Mouse (Mus musculus) embryonic facial prominence, embryonic 11.5 days (tissue): ENCODE data around the gene Ms4a18. TPM values are rescaled to one million over a fixed set of nuclear protein-coding genes. Genes with fewer than 3 reads are reported as not detected.
A peak's percentile ranks its signal among the peaks of the same experiment; 100 is the strongest.

Experiments
- ATAC-seq: fragments of 200-750 bp; cut with Nextera tagmentation; replicated peaks from 2 replicates; pipeline ENCODE4 v1.8.0; 2017; ENCODE audit warnings: low read depth; ENCODE audit not compliant: insufficient number of reproducible peaks, low FRiP score, low TSS enrichment
- DNase-seq: peaks from one replicate; pipeline ENCODE4 v3.0.0-alpha.2; 2015; ENCODE audit warnings: low spot score
- H3K27ac ChIP-seq: fragments of 300-500 bp; sonication (generic); replicated peaks from 2 replicates; pipeline ENCODE4 v1.5.1; 2014; ENCODE audit warnings: mild to moderate bottlenecking, low read depth, low read length, control low read depth
- H3K27me3 ChIP-seq: fragments of 300-500 bp; sonication (generic); 2 replicates; pipeline ENCODE4 v1.6.1; 2014; ENCODE audit warnings: mild to moderate bottlenecking, low read length, moderate library complexity, mixed read lengths; ENCODE audit not compliant: control insufficient read depth, insufficient read depth
- H3K36me3 ChIP-seq: fragments of 300-500 bp; sonication (generic); replicated peaks from 2 replicates; pipeline ENCODE4 v1.6.1; 2014; ENCODE audit warnings: low read depth, mild to moderate bottlenecking, low read length, moderate library complexity, mixed read lengths; ENCODE audit not compliant: control insufficient read depth, insufficient read depth
- H3K4me1 ChIP-seq: fragments of 300-500 bp; sonication (generic); 2 replicates; pipeline ENCODE4 v1.6.1; 2014; ENCODE audit warnings: low read length, mixed read lengths; ENCODE audit not compliant: control insufficient read depth, insufficient read depth
- H3K4me2 ChIP-seq: fragments of 300-500 bp; sonication (generic); 2 replicates; pipeline ENCODE4 v1.6.1; 2014; ENCODE audit warnings: low read depth, mild to moderate bottlenecking, control low read depth, low read length, moderate library complexity
- H3K4me3 ChIP-seq: fragments of 300-500 bp; sonication (generic); 2 replicates; pipeline ENCODE4 v1.5.1; 2014; ENCODE audit warnings: low read depth, low read length, control low read depth
- H3K9ac ChIP-seq: fragments of 300-500 bp; sonication (generic); replicated peaks from 2 replicates; pipeline ENCODE4 v1.6.1; 2014; ENCODE audit warnings: mild to moderate bottlenecking, control low read depth, low read length
- H3K9me3 ChIP-seq: fragments of 300-500 bp; sonication (generic); replicated peaks from 2 replicates; pipeline ENCODE4 v1.6.1; 2016; ENCODE audit warnings: mild to moderate bottlenecking, low read length, inconsistent platforms, mixed read lengths; ENCODE audit not compliant: control insufficient read depth
- WGBS: fragments of 180-500 bp; shearing (Covaris S2); extraction: QIAGEN DNeasy Blood & Tissue Kit; methylation state at CpG from one replicate; pipeline ENCODE4 v1.1.7; 2014; 5-methylcytosine and 5-hydroxymethylcytosine counted together
- polyA plus RNA-seq: library from polyadenylated mRNA; unstranded; fragments of >200 nt; fragmentation: Nextera tagmentation; extraction: Ambion mirVana; gene quantifications from 2 replicates; pipeline ENCODE4 v1.2.1, GENCODE M21; 2014

Ms4a18 gene
- polyA plus RNA-seq, 1 experiment from 2014 or later: not detected

DNA sequence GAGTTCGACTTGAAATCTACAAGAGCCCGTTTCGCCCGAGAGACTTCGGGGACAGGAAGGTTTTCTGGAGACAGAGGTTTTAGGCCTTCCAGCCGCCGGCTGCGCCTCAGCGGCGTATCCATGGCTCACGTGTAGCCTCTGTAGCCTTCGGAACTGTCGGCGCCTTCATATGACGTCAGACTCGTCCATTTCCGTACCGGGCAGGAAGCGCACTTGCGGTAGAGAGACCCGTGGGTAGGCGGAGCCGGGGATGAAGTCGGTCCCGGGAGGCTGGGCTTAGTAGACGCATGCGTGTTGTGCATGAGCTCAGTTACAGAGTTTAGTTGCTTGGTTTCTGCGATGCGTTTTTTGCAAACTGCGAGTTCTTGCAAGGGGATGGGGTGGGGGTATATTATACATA is 68.7 kb downstream of the Ms4a18 start, which contains the start of gene Ccdc86:
TSS of gene Ccdc86 (minus strand) at position 155 of the 400 bp plus-strand sequence.
- Histone ChIP-seq H3K4me3 (peak within 1 kb of the TSS; percentile 80), H3K9ac (peak within 1 kb of the TSS; percentile 79), H3K27me3 (no peaks in the 10 kb centered on the region), H3K9me3 (no peaks in the 10 kb centered on the region), H3K27ac (no peak within 1 kb of the TSS), H3K4me2 (peak within 1 kb of the TSS; percentile 97), H3K4me1 (no peaks in the 10 kb centered on the region; the same call in 1 of the 2 replicates), H3K36me3 (peaks cover 9% of the 10 kb centered on the region; the same call in 1 of the 2 replicates)
- WGBS: 0% methylated on average over 30 of the region's 30 CpGs
- ATAC-seq (peak; percentile 96), DNase-seq (peak; percentile 100)

DNA sequence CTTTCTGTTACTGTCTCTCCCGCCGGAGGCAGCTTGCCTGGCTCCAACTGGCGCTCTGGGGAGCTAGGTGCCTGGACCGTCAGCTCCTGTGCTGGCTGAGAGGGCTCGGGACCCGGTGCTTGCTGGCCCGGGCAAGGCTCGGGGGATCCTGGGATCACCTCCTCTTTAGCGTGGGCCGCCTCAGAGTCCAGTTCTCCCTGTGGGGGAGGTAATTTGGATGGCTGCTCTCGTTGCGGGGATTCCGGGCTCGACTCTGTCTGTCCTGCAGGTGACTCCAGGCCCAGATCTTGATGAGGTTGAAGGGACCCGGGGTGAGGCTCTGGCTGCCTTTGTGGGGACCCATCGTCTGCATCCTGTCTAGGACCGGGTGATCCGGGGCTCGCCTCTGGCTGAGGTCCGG is 69.4 kb downstream of the Ms4a18 start:
- Histone ChIP-seq H3K27me3 (no peaks in the 10 kb centered on the region), H3K9ac (peak overlapping the region; percentile 79), H3K4me1 (no peaks in the 10 kb centered on the region; the same call in 1 of the 2 replicates), H3K4me2 (peak overlapping the region; percentile 97), H3K9me3 (no peaks in the 10 kb centered on the region), H3K27ac (no peak overlapping the region), H3K36me3 (peaks cover 12% of the 10 kb centered on the region; the same call in 1 of the 2 replicates), H3K4me3 (peak overlapping the region; percentile 80)
- under 1% methylated on average over 20 of the region's 20 CpGs for WGBS
- ATAC-seq: no peak
- DNase-seq: no peak

DNA sequence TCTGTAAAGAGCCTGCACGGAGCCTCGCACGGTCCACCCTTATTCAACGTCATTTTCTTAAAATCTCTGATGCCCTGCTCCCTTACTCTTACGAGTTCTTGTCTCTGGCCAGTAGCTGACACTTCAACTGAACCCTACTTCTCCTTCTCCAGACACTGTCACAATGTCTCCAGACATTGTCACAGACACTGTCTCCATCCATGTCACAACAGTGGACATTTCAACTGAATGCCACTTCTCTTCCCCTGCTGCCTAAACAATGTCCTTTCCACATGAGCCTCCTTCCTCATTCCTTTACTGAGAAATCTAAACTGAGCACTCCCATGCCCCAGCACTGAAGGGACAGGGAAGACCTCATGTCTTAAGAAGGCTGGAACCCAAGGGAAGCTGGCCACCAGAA is 70.6 kb downstream of the Ms4a18 start:
- WGBS: 80% methylated on average over 5 of the region's 5 CpGs
- H3K9me3 ChIP-seq: no peaks in the 10 kb centered on the region
- no peak overlapping the region for H3K27ac ChIP-seq
- H3K27me3 ChIP-seq: no peaks in the 10 kb centered on the region
- no peak overlapping the region; the same call in 1 of the 2 replicates for H3K9ac ChIP-seq
- ATAC-seq (no peak), DNase-seq (no peak)
- peak overlapping the region; percentile 80 for H3K4me3 ChIP-seq
- H3K4me1 ChIP-seq: no peaks in the 10 kb centered on the region; the same call in 1 of the 2 replicates
- peaks cover 12% of the 10 kb centered on the region; the same call in 1 of the 2 replicates for H3K36me3 ChIP-seq
- H3K4me2 ChIP-seq: peak overlapping the region; percentile 97

Other genes with a start within 250 kb of the Ms4a18 start
- gene Cd6, start 188.0 kb downstream of the Ms4a18 start, polyA plus RNA-seq: not detected in 2 replicates
- 0.24 and 0.67 TPM in 2 replicates for gene Slc15a3, start 178.3 kb downstream of the Ms4a18 start, polyA plus RNA-seq
- 51.5 and 60.8 TPM in 2 replicates for gene Tmem132a, start 148.1 kb downstream of the Ms4a18 start, polyA plus RNA-seq
- gene Tmem109, start 136.0 kb downstream of the Ms4a18 start, polyA plus RNA-seq: 64.9 and 67.5 TPM in 2 replicates
- gene Prpf19, start 122.8 kb downstream of the Ms4a18 start, polyA plus RNA-seq: 46.7 and 48.4 TPM in 2 replicates
- not detected in 2 replicates for gene Zp1, start 97.4 kb downstream of the Ms4a18 start, polyA plus RNA-seq
- gene Ptgdr2, start 80.9 kb downstream of the Ms4a18 start, polyA plus RNA-seq: not detected in 2 replicates
- gene Ccdc86, start 68.8 kb downstream of the Ms4a18 start, polyA plus RNA-seq: 24.0 and 25.1 TPM in 2 replicates
- gene Ms4a10, start 43.4 kb downstream of the Ms4a18 start, polyA plus RNA-seq: not detected in 2 replicates
- not detected in 2 replicates for gene Ms4a15, start 24.8 kb downstream of the Ms4a18 start, polyA plus RNA-seq
- not detected in 2 replicates for gene Ms4a8a, start 63.1 kb upstream of the Ms4a18 start, polyA plus RNA-seq
- not detected in 2 replicates for gene 1700017D01Rik, start 112.8 kb upstream of the Ms4a18 start, polyA plus RNA-seq
- gene 1700025F22Rik, start 147.3 kb upstream of the Ms4a18 start, polyA plus RNA-seq: not detected in 2 replicates
- not detected in 2 replicates for gene Ms4a13, start 178.7 kb upstream of the Ms4a18 start, polyA plus RNA-seq
- not detected in 2 replicates for gene Ms4a12, start 214.4 kb upstream of the Ms4a18 start, polyA plus RNA-seq
- gene Ms4a1, start 248.2 kb upstream of the Ms4a18 start, polyA plus RNA-seq: not detected in 2 replicates